Comparison of ENCODE assay signal across 8 mouse cellular contexts in genomic region chr5:142928749-142929399, GRCm38 (mm10). TPM values are rescaled to one million over a fixed set of nuclear protein-coding genes. Genes with fewer than 3 reads are reported as not detected.
DNase-seq lines count a peak whose midpoint lies in the region; ATAC-seq and TF ChIP-seq lines count a peak whose summit lies in the region.

No protein-coding gene starts in this region.

- H3K9me3 ChIP-seq in intestine, embryonic 15.5 days, result no peaks in the 10 kb centered on the region
- H3K9me3 ChIP-seq in limb, embryonic 11.5 days (ENCODE audit: control insufficient read depth, low read length), result no peaks in the 10 kb centered on the region
- no peaks in the 10 kb centered on the region for H3K9me3 ChIP-seq in midbrain, embryonic 11.5 days (ENCODE audit: control insufficient read depth, low read length)

- H3K27me3 ChIP-seq in Patski, result no peaks in the 10 kb centered on the region
- H3K27me3 ChIP-seq in intestine, embryonic 15.5 days (replicated peaks), result no peaks in the 10 kb centered on the region
- no peaks in the 10 kb centered on the region for H3K27me3 ChIP-seq in limb, embryonic 11.5 days (ENCODE audit: control insufficient read depth, insufficient read depth, low read length)
- H3K27me3 ChIP-seq in midbrain, embryonic 11.5 days (ENCODE audit: control insufficient read depth, insufficient read depth, low read length), result peaks cover 4% of the 10 kb centered on the region; the same call in 1 of the 2 replicates

- H3K27ac ChIP-seq in intestine, embryonic 15.5 days, result peak overlapping the region; percentile 90
- no peak overlapping the region; the same call in 1 of the 2 replicates for H3K27ac ChIP-seq in limb, embryonic 11.5 days (replicated peaks; ENCODE audit: low read depth, low read length)
- no peak overlapping the region for H3K27ac ChIP-seq in midbrain, embryonic 11.5 days (ENCODE audit: low read depth, low read length)

- H3K4me2 ChIP-seq in intestine, embryonic 15.5 days (replicated peaks), result peak overlapping the region; percentile 85
- peak overlapping the region; percentile 62 for H3K4me2 ChIP-seq in limb, embryonic 11.5 days (ENCODE audit: low read depth, severe bottlenecking)
- peak overlapping the region; percentile 53 for H3K4me2 ChIP-seq in midbrain, embryonic 11.5 days

- H3K4me3 ChIP-seq in intestine, embryonic 15.5 days (replicated peaks), result peak overlapping the region; percentile 46
- peak overlapping the region; percentile 27 for H3K4me3 ChIP-seq in limb, embryonic 11.5 days (ENCODE audit: low read depth, low read length)
- peak overlapping the region; percentile 34 for H3K4me3 ChIP-seq in midbrain, embryonic 11.5 days (ENCODE audit: low read depth, low read length)

- CTCF ChIA-PET in Patski (lab: Charles Lee), result interaction anchor here (0.8 to 1.5 kb wide), 2 partner anchors 51 to 121 kb away, joined by 3 to 6 read pairs; no protein-coding TSS in a partner anchor

- DNase-seq in Patski (ENCODE audit: low read depth, low spot score), result no peak
- DNase-seq in embryo, embryonic 9.5 days (ENCODE audit: extremely low spot score), result peak; percentile 81
- DNase-seq in gastrocnemius, postnatal 4 days (ENCODE audit: low spot score in 2 of 2), result peak; percentile 59 to 81
- DNase-seq in limb, embryonic 11.5 days (ENCODE audit: low spot score), result peak; percentile 80
- peak; percentile 92 for DNase-seq in midbrain, embryonic 11.5 days (ENCODE audit: low spot score, missing footprints)
- DNase-seq in spleen, adult 12 weeks (ENCODE audit: low spot score), result peak; percentile 40
- DNase-seq in cerebellum, adult 11 months, result no peak

- WGBS in intestine, embryonic 15.5 days, result 3% methylated on average over 35 of the region's 35 CpGs
- WGBS in limb, embryonic 11.5 days, result 3% methylated on average over 35 of the region's 35 CpGs
- WGBS in midbrain, embryonic 11.5 days, result 3% methylated on average over 35 of the region's 35 CpGs

- peak overlapping the region; percentile 68 for H3K9ac ChIP-seq in intestine, embryonic 15.5 days
- H3K9ac ChIP-seq in limb, embryonic 11.5 days (ENCODE audit: low read length), result peak overlapping the region; percentile 68
- H3K9ac ChIP-seq in midbrain, embryonic 11.5 days (ENCODE audit: low read length), result peak overlapping the region; percentile 69

- POLR2A ChIA-PET in Patski (lab: Charles Lee), result interaction anchor here (0.6 to 7.5 kb wide), 3 partner anchors 26 to 127 kb away, joined by 3 to 69 read pairs (median 3); partner anchors contain the start of gene Actb

- peaks cover 33% of the 10 kb centered on the region for H3K4me1 ChIP-seq in intestine, embryonic 15.5 days (replicated peaks)
- H3K4me1 ChIP-seq in limb, embryonic 11.5 days (ENCODE audit: control insufficient read depth, insufficient read depth, low read length), result peaks cover 16% of the 10 kb centered on the region; the same call in 1 of the 2 replicates
- peaks cover 13% of the 10 kb centered on the region for H3K4me1 ChIP-seq in midbrain, embryonic 11.5 days (ENCODE audit: control insufficient read depth, insufficient read depth, low read length)

- no peak for TF ChIP-seq CTCF in Patski (IDR thresholded peaks at IDR 0.05)

- in situ Hi-C loops in Patski (cut with MboI; ENCODE audit: low pct_unique_long_range_greater_than_20kb), result no loop called here

- ATAC-seq in Patski, result peak; percentile 30
- ATAC-seq in intestine, embryonic 15.5 days, result peak; percentile 13
- ATAC-seq in limb, embryonic 11.5 days (ENCODE audit: insufficient number of reproducible peaks, low FRiP score, low TSS enrichment, low read depth), result 0 out of 2 replicates have a peak, but pooled peaks have one; percentile 16
- peak; percentile 60; the same call in 1 of the 2 replicates for ATAC-seq in midbrain, embryonic 11.5 days (ENCODE audit: low FRiP score)

- H3K36me3 ChIP-seq in intestine, embryonic 15.5 days, result no peaks in the 10 kb centered on the region
- H3K36me3 ChIP-seq in limb, embryonic 11.5 days (ENCODE audit: control insufficient read depth, insufficient read depth, low read length), result no peaks in the 10 kb centered on the region
- H3K36me3 ChIP-seq in midbrain, embryonic 11.5 days (ENCODE audit: control insufficient read depth, insufficient read depth, low read length), result no peaks in the 10 kb centered on the region

RNA-seq across cellular contexts. Expression of gene Actb, which starts 22.3 kb away (rescaled TPM):
- 2,926 TPM for polyA plus RNA-seq in Patski (2021)
- total RNA-seq in gastrocnemius, postnatal 4 days (2021), result 1,000 to 10,000 TPM; 2,802 to 2,810 TPM
- polyA plus RNA-seq in intestine, embryonic 15.5 days (2015; fragmentation: Nextera tagmentation; extraction: Ambion mirVana), result 14,579 and 17,104 TPM in 2 replicates
- 16,455 and 16,911 TPM in 2 replicates for polyA plus RNA-seq in limb, embryonic 11.5 days (2014; fragmentation: Nextera tagmentation; extraction: Ambion mirVana)
- polyA plus RNA-seq in midbrain, embryonic 11.5 days (2014; fragmentation: Nextera tagmentation; extraction: Ambion mirVana), result 14,142 and 15,094 TPM in 2 replicates

RNA-seq across cellular contexts. Expression of gene Fscn1, which starts 31.3 kb away (rescaled TPM):
- polyA plus RNA-seq in Patski (2021), result 246 TPM
- 100 to 1,000 TPM; 182 to 208 TPM for total RNA-seq in gastrocnemius, postnatal 4 days (2021)
- polyA plus RNA-seq in intestine, embryonic 15.5 days (2015; fragmentation: Nextera tagmentation; extraction: Ambion mirVana), result 140 and 170 TPM in 2 replicates
- 678 and 708 TPM in 2 replicates for polyA plus RNA-seq in limb, embryonic 11.5 days (2014; fragmentation: Nextera tagmentation; extraction: Ambion mirVana)
- polyA plus RNA-seq in midbrain, embryonic 11.5 days (2014; fragmentation: Nextera tagmentation; extraction: Ambion mirVana), result 566 and 605 TPM in 2 replicates

RNA-seq across cellular contexts. Expression of gene Fbxl18, which starts 33.7 kb away (rescaled TPM):
- 11.1 TPM for polyA plus RNA-seq in Patski (2021)
- total RNA-seq in gastrocnemius, postnatal 4 days (2021), result 1 to 10 TPM; 9.7 to 9.8 TPM
- 11.1 and 11.4 TPM in 2 replicates for polyA plus RNA-seq in intestine, embryonic 15.5 days (2015; fragmentation: Nextera tagmentation; extraction: Ambion mirVana)
- 10.2 and 11.1 TPM in 2 replicates for polyA plus RNA-seq in limb, embryonic 11.5 days (2014; fragmentation: Nextera tagmentation; extraction: Ambion mirVana)
- polyA plus RNA-seq in midbrain, embryonic 11.5 days (2014; fragmentation: Nextera tagmentation; extraction: Ambion mirVana), result 10.5 and 11.8 TPM in 2 replicates

Comparison
In these comparisons a context has a peak if more than half of its experiments do, and no peak if none do; other contexts are left out.
1. DNase-seq: peak in embryo, embryonic 9.5 days (single experiment), gastrocnemius, postnatal 4 days (2 of 2), limb, embryonic 11.5 days (single experiment), midbrain, embryonic 11.5 days (single experiment) and spleen, adult 12 weeks (single experiment); none in Patski (single experiment) and cerebellum, adult 11 months (single experiment).
2. Peak in every context shown above with its lines, with median percentiles within 50 percentile points of each other: ATAC-seq, H3K4me2 ChIP-seq, H3K4me3 ChIP-seq and H3K9ac ChIP-seq.